Mouse (Mus musculus) C2C12 (cell line): ENCODE measurements at regions not wholly inside any gene's neighbourhood (a gene's known extent, or its start where the extent isn't known, plus 50 kb on each side); places are given as distances from the start of the nearest gene placed in this dataset.

Source experiments
- CEBPB ChIP-seq: IDR thresholded peaks from one replicate; pipeline ENCODE4 v1.6.1; 2011; ENCODE audit warnings: low read depth, mild to moderate bottlenecking, control low read depth, moderate library complexity
- CTCF ChIP-seq: IDR thresholded peaks from one replicate; pipeline ENCODE4 v1.5.1; 2011; ENCODE audit not compliant: control insufficient read depth, insufficient read depth, insufficient read length
- FOSL1 ChIP-seq: IDR thresholded peaks from one replicate; pipeline ENCODE4 v1.8.0; 2011; ENCODE audit warnings: mild to moderate bottlenecking, low read length; ENCODE audit not compliant: poor library complexity, insufficient read depth, severe bottlenecking
- MAX ChIP-seq: IDR thresholded peaks from one replicate; pipeline ENCODE4 v1.6.1; 2011; ENCODE audit warnings: mild to moderate bottlenecking, control low read depth
- MYOD1 ChIP-seq: IDR thresholded peaks from one replicate; pipeline ENCODE4 v1.6.1; 2011; ENCODE audit warnings: low read depth; ENCODE audit not compliant: control insufficient read depth, insufficient read length
- MYOG ChIP-seq: IDR thresholded peaks from one replicate; pipeline ENCODE4 v1.6.1; 2011; ENCODE audit not compliant: control insufficient read depth, insufficient read length; ENCODE audit errors: extremely low read depth
- USF1 ChIP-seq: IDR thresholded peaks from one replicate; pipeline ENCODE4 v1.6.1; 2011; ENCODE audit warnings: low read depth, mild to moderate bottlenecking, control low read depth, moderate library complexity

GRCm38 (mm10) chr1:57472235-57472634 lies 65.3 kb upstream of the Tyw5 start:
- TF ChIP-seq CTCF (no peak), USF1 (no peak), MYOG (no peak), CEBPB (no peak), MAX (no peak), FOSL1 (no peak), MYOD1 (no peak)
